Mouse (Mus musculus) ES-E14 (cell line): ENCODE results near the gene Tmem119.

Experiments
- CHD2 ChIP-seq: IDR thresholded peaks from 2 replicates; pipeline ENCODE4 v1.6.1; 2014; ENCODE audit warnings: mild to moderate bottlenecking, low read depth, low read length, inconsistent platforms
- HCFC1 ChIP-seq: IDR thresholded peaks from 2 replicates; pipeline ENCODE4 v1.6.1; 2012; ENCODE audit warnings: low read length, inconsistent platforms, borderline replicate concordance; ENCODE audit not compliant: insufficient read depth
- MAFK ChIP-seq: IDR thresholded peaks from 2 replicates; pipeline ENCODE4 v1.6.1; 2014; ENCODE audit warnings: mild to moderate bottlenecking, low read depth, low read length, inconsistent platforms; ENCODE audit not compliant: insufficient read depth
- ZC3H11A ChIP-seq: IDR thresholded peaks from 2 replicates; pipeline ENCODE4 v1.6.1; 2012; ENCODE audit warnings: low read depth, mild to moderate bottlenecking, inconsistent platforms, low read length, borderline replicate concordance

DNA sequence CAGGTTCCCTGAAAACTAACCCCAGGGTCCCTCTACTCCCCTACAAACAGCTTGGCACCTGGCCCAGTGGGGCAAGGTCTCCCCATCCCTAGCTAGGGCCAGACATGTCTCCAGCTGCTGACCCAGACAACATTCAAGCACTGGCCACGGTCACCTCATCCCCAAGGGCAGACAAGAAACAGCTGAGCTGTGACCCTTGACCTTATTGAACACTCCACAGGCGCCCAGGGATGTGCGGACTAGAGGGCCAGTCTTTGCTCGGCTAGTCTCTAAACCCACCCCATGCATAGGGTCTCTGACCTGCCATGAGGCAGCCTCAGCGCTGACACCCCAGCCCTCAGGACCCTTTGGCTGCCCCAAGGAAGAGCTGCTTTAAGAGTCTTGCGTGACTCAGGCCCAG lies 11.7 kb downstream of the Tmem119 start:
- TF ChIP-seq CHD2 (no peak), MAFK (no peak), ZC3H11A (no peak), HCFC1 (no peak)
